Mouse (Mus musculus) gastrocnemius, postnatal 14 days (tissue): ENCODE measurements around the gene Rdh8. TPM values are rescaled to one million over a fixed set of nuclear protein-coding genes. Genes with fewer than 3 reads are reported as not detected.

ENCODE experiments used
- DNase-seq: peaks from one replicate; pipeline ENCODE4 v3.0.0; 2021; ENCODE audit warnings: mixed read lengths
- intact Hi-C: fragments of 180-260 bp; cut with DNase I; formaldehyde crosslinking; loops from one replicate; pipeline ENCODE4 v1.15.1; 2025; ENCODE audit warnings: low total_unique reads
- total RNA-seq, 2 experiments: library from RNA; stranded (reverse); gene quantifications; 2 replicates each; pipeline ENCODE4 v1.2.3; 2021

Gene Rdh8
- total RNA-seq, 2 experiments from 2014 or later = 0.22 TPM; not detected in 1

- intact Hi-C loops = no loop called here
- no peak for DNase-seq
Measured at GRCm38 (mm10) chr9:20875021-20875790, 56.9 kb downstream of the Rdh8 start.

Other genes starting within 250 kb of the Rdh8 start
- gene Zfp846, start 237.2 kb upstream of the Rdh8 start, total RNA-seq = 1 to 10 TPM; 4.1 to 4.4 TPM
- gene Ubl5, start 175.6 kb upstream of the Rdh8 start, total RNA-seq = 100 to 1,000 TPM; 172 to 182 TPM
- 1 to 10 TPM; 5.7 to 6.6 TPM for gene Fbxl12, start 173.7 kb upstream of the Rdh8 start, total RNA-seq
- 10 to 100 TPM; 14.6 to 15.5 TPM for gene Pin1, start 166.4 kb upstream of the Rdh8 start, total RNA-seq
- gene Olfm2, start 72.2 kb upstream of the Rdh8 start, total RNA-seq = under 1 TPM in 1 of 2 experiments, not detected in 1; 0.29 TPM
- 10 to 100 TPM; 55.2 to 69.0 TPM for gene Col5a3, start 3.4 kb upstream of the Rdh8 start, total RNA-seq
- gene A230050P20Rik, start 50.1 kb downstream of the Rdh8 start, total RNA-seq = 1 to 10 TPM; 3.3 to 3.4 TPM
- gene Angptl6, start 61.2 kb downstream of the Rdh8 start, total RNA-seq = 1 to 10 TPM; 3.5 to 4.1 TPM
- 10 to 100 TPM in 1 of 2 experiments, 1 to 10 TPM in 1; 9.7 to 11.9 TPM for gene Ppan, start 69.7 kb downstream of the Rdh8 start, total RNA-seq
- 100 to 1,000 TPM; 105 to 114 TPM for gene Eif3g, start 80.1 kb downstream of the Rdh8 start, total RNA-seq
- gene Dnmt1, start 141.4 kb downstream of the Rdh8 start, total RNA-seq = 10 to 100 TPM; 11.6 to 12.8 TPM
- 1 to 10 TPM; 4.5 to 7.8 TPM for gene S1pr2, start 158.3 kb downstream of the Rdh8 start, total RNA-seq
- gene Mrpl4, start 184.2 kb downstream of the Rdh8 start, total RNA-seq = 10 to 100 TPM; 50.8 to 54.9 TPM
- 1 to 10 TPM; 3.1 to 3.4 TPM for gene Icam1, start 197.5 kb downstream of the Rdh8 start, total RNA-seq
- under 1 TPM; 0.29 to 0.43 TPM for gene Icam4, start 210.9 kb downstream of the Rdh8 start, total RNA-seq
- under 1 TPM; 0.07 to 0.10 TPM for gene Icam5, start 213.6 kb downstream of the Rdh8 start, total RNA-seq
- gene Zglp1, start 248.6 kb downstream of the Rdh8 start, total RNA-seq = not detected